Mouse (Mus musculus) duodenum, adult 2 months (tissue): ENCODE measurements around the gene Evx1. TPM values are rescaled to one million over a fixed set of nuclear protein-coding genes. Genes with fewer than 3 reads are reported as not detected.

ENCODE experiments used
- polyA plus RNA-seq: library from polyadenylated mRNA; depleted of rRNA; stranded (reverse); fragments of >200 nt; gene quantifications from 2 replicates; pipeline ENCODE4 v1.2.3, GENCODE M21; 2012; ENCODE audit warnings: low replicate concordance; rRNA removed

The Evx1 gene
- not detected in 2 replicates for polyA plus RNA-seq

DNA sequence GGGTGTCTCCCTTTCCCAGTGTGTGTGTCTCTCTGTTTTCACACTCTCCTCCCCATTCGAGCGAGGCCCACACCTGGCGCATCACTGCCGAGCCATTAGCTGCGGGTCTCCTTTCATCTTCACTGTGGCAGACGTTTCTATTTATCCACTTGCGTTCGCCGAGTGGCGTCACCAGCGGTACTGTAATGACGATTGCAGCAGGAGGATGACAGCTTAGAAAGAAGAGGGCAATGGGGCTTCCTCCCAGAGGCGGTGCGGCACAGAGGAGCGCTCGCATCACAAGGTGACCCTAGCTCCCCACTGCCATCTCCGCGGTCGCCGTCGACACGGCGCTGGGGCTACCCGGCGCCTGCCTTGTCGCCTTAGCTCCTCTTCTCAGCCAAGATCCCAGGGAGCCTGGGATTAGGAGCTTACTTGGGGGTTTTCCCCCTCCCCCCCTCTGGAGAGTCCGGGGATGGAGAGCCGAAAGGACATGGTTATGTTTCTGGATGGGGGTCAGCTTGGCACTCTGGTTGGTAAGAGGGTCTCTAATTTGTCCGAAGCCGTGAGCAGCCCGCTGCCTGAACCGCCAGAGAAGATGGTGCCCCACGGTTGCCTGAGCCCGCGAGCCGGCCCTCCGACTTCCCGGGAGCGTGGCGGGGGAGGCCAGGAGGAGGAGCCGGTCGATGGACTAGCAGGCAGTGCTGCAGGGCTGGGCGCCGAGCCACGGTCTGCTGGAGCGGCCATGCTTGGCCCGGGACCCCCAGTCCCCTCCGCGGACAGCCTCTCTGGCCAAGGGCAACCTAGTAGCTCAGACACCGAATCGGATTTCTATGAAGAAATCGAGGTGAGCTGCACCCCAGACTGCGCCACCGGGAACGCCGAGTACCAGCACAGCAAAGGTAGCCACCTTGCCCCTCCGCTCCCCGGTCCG, at the start of gene Evx1:
Gene Evx1, plus strand, starts transcription at position 108 of the 913 bp plus-strand sequence.

Other genes starting within 250 kb of the Evx1 start
- 0.06 and 0.19 TPM in 2 replicates for gene Hoxa1, start 155.2 kb upstream of the Evx1 start, polyA plus RNA-seq
- 1.2 and 3.1 TPM in 2 replicates for gene Hoxa2, start 148.7 kb upstream of the Evx1 start, polyA plus RNA-seq
- gene 5730596B20Rik, start 136.0 kb upstream of the Evx1 start, polyA plus RNA-seq = 0.02 TPM in 1 of 2 replicates, not detected in the other
- gene Hoxa4, start 121.7 kb upstream of the Evx1 start, polyA plus RNA-seq = 3.3 and 3.6 TPM in 2 replicates
- 3.1 and 14.0 TPM in 2 replicates for gene Hoxa5, start 108.9 kb upstream of the Evx1 start, polyA plus RNA-seq
- 0.34 and 0.44 TPM in 2 replicates for gene Hoxa6, start 104.8 kb upstream of the Evx1 start, polyA plus RNA-seq
- 3.6 and 7.3 TPM in 2 replicates for gene Hoxa3, start 100.2 kb upstream of the Evx1 start, polyA plus RNA-seq
- 0.26 TPM in 1 of 2 replicates, not detected in the other for gene Gm28308, start 100.2 kb upstream of the Evx1 start, polyA plus RNA-seq
- gene Hoxa7, start 91.6 kb upstream of the Evx1 start, polyA plus RNA-seq = 0.39 and 2.2 TPM in 2 replicates
- gene Hoxa9, start 82.4 kb upstream of the Evx1 start, polyA plus RNA-seq = not detected in 2 replicates
- gene Hoxa10, start 72.6 kb upstream of the Evx1 start, polyA plus RNA-seq = not detected in 2 replicates
- gene Hoxa11, start 67.7 kb upstream of the Evx1 start, polyA plus RNA-seq = not detected in 2 replicates
- not detected in 2 replicates for gene Hoxa13, start 52.6 kb upstream of the Evx1 start, polyA plus RNA-seq